Mouse (Mus musculus) frontal cortex, postnatal 14 days (tissue): ENCODE measurements at regions not wholly inside any gene's neighbourhood (a gene's known extent, or its start where the extent isn't known, plus 50 kb on each side); places are given as distances from the start of the nearest gene placed in this dataset.

Experiments
- DNase-seq, 2 experiments: peaks; one replicate each; pipeline ENCODE4 v3.0.0; 2022; ENCODE audit warnings: low spot score in 2 of 2

- DNase-seq: no peak
Observed at GRCm38 (mm10) chr1:185699758-185700157, 245.1 kb downstream of the Slc30a10 start.

GRCm38 (mm10) chr1:185726324-185726723, 271.7 kb downstream of the Slc30a10 start:
- peak in 1 of 2 experiments; percentile 8 for DNase-seq

GRCm38 (mm10) chr1:185726811-185727210, 272.2 kb downstream of the Slc30a10 start:
- no peak for DNase-seq

GRCm38 (mm10) chr1:185727749-185728148, 273.1 kb downstream of the Slc30a10 start:
- no peak for DNase-seq

- no peak for DNase-seq
Observed at GRCm38 (mm10) chr1:185728406-185728805, 273.8 kb downstream of the Slc30a10 start.

- no peak for DNase-seq
Observed at GRCm38 (mm10) chr1:185731062-185731461, 276.4 kb downstream of the Slc30a10 start.

- DNase-seq: no peak
Observed at GRCm38 (mm10) chr1:185736773-185737172, 282.1 kb downstream of the Slc30a10 start.

- peak in 1 of 2 experiments; percentile 14 for DNase-seq
Observed at GRCm38 (mm10) chr1:185741034-185741890, 286.6 kb downstream of the Slc30a10 start.

GRCm38 (mm10) chr1:185749251-185749650, 294.6 kb downstream of the Slc30a10 start:
- DNase-seq: no peak

GRCm38 (mm10) chr1:185754486-185755290, 300.0 kb downstream of the Slc30a10 start:
- DNase-seq: no peak

GRCm38 (mm10) chr1:185757376-185757775, 302.7 kb downstream of the Slc30a10 start:
- no peak for DNase-seq

GRCm38 (mm10) chr1:185774202-185774601, 319.6 kb downstream of the Slc30a10 start:
- DNase-seq: no peak

- DNase-seq: no peak
Observed at GRCm38 (mm10) chr1:185779604-185780003, 325.0 kb downstream of the Slc30a10 start.

- no peak for DNase-seq
Observed at GRCm38 (mm10) chr1:185802156-185802555, 315.0 kb downstream of the Lyplal1 start.

GRCm38 (mm10) chr1:185814901-185815300, 302.2 kb downstream of the Lyplal1 start:
- no peak for DNase-seq

GRCm38 (mm10) chr1:185819044-185819443, 298.1 kb downstream of the Lyplal1 start:
- no peak for DNase-seq

GRCm38 (mm10) chr1:185822241-185822640, 294.9 kb downstream of the Lyplal1 start:
- no peak for DNase-seq

GRCm38 (mm10) chr1:185823226-185823625, 293.9 kb downstream of the Lyplal1 start:
- DNase-seq: no peak

- no peak for DNase-seq
Observed at GRCm38 (mm10) chr1:185823956-185824355, 293.2 kb downstream of the Lyplal1 start.

GRCm38 (mm10) chr1:185827986-185828385, 289.1 kb downstream of the Lyplal1 start:
- no peak for DNase-seq

GRCm38 (mm10) chr1:185828486-185828885, 288.6 kb downstream of the Lyplal1 start:
- DNase-seq: no peak

- DNase-seq: no peak
Observed at GRCm38 (mm10) chr1:185832059-185832458, 285.1 kb downstream of the Lyplal1 start.

- DNase-seq: no peak
Observed at GRCm38 (mm10) chr1:185834171-185834570, 282.9 kb downstream of the Lyplal1 start.
